Mouse (Mus musculus): Measurements from ENCODE around the gene Nes. TPM values are rescaled to one million over a fixed set of nuclear protein-coding genes. Genes with fewer than 3 reads are reported as not detected.

Gene Nes
- 3.7 and 5.3 TPM in 2 replicates for polyA plus RNA-seq (2012; rRNA removed)

DNA sequence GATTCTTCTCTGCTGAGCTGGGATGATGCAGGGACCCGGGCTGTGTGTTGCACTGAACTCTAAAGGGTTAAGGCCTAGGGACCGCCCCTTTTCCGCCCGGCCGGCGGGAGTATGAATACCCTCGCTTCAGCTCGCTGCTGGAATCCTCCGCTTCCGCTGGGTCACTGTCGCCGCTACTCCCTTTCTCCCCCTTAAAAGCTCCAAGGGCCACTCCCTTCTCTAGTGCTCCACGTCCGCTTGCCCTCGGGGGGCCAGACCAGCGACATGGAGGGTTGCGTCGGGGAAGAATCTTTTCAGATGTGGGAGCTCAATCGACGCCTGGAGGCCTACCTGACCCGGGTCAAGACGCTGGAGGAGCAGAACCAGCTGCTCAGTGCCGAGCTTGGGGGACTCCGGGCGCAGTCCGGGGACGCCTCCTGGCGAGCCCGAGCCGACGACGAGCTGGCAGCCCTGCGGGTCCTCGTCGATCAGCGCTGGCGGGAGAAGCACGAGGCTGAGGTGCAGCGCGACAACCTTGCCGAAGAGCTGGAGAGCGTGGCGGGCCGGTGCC is at the start of gene Nes:
Gene Nes, plus strand, starts transcription at position 140 of the 550 bp plus-strand sequence.
- DNase-seq (ENCODE audit: low spot score), result no peak

GRCm38 (mm10) chr3:87924996-87925395 is 45.9 kb upstream of the Nes start:
- no peak for DNase-seq (ENCODE audit: low spot score)

- DNase-seq (ENCODE audit: low spot score), result no peak
Observed at GRCm38 (mm10) chr3:87927452-87927851, 43.4 kb upstream of the Nes start.

- no peak for DNase-seq (ENCODE audit: low spot score)
Observed at GRCm38 (mm10) chr3:87929341-87930077, 41.4 kb upstream of the Nes start.

DNA sequence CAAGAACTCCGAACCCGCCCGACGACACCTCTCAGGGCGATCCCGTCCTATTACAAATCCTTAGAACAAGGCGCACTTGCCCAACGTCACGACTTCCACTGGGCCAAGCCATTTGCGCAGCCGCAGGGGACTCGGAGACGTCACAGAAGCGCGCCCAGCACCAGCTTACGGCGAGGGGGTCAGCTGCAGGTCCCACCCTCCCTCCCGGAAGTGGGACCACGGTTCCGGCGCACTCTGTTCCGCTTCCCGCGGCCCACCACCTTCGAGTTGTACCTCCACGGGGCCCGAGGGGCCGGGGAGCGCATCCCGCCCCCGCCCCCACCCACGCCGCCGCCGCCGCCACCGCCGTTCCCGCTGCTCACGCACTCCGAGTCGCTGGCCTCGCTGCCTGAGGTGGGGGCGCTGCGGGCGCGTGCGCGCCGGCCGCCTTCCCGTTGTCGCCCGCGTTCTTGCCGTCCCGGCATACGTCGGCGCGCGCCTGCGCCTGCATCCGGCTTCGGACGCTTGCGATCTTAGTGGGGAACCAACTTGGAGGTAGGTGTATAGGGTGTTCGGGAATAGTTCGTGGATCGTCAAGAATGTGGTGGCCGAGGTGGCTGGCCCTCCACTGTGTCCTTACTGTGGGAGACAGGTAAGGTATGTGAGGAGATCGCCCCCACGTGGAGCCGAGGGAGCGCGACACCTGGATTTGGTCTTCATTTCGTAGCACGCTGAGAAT is 40.6 kb upstream of the Nes start, which contains the start of the genes Isg20l2 and Rrnad1:
Gene Isg20l2, plus strand, starts transcription at position 237 of the 718 bp plus-strand sequence.
Gene Rrnad1, minus strand, starts transcription at position 640 of the 718 bp plus-strand sequence.
- peak; percentile 87 for DNase-seq (ENCODE audit: low spot score)

DNA sequence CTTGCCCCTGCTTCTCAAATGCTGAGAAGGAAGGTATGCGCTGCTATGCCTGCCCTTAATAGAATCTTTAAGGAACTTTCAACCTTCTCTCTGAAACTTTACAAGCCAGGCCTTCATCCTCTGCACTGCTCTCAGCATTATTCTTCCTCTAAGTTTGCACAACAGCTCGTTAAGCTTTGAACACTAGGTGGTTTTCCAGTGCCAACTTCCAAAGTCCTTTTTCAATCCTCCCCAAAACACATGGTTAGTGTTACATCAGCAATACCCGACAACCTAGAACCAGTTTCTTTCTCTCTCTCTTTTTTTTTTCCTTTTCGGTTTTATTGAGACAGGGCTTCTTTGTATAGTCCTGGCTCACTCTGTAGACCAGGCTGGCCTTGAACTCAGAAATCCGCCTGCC is 36.9 kb upstream of the Nes start:
- DNase-seq (ENCODE audit: low spot score), result no peak

DNA sequence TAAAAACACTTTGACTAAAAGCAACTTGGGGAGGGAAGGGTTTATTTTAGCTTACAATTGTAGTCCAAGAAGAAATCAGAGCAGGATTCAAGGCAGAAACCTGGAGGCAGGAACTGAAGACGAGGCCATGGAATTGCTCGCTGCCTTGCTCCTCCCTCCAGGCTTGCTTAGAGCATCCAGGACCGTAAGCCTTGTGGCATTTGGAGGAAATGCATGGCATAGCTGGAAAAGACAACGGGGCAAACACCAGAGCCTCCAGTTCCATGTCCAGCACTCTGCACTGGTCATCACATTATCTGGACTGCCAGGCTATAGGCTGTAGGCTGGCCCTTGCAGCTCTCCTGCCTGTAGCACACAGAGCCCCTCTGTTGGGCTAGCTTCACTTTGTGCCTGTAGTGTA is 36.4 kb upstream of the Nes start:
- no peak for DNase-seq (ENCODE audit: low spot score)

- DNase-seq (ENCODE audit: low spot score), result no peak
Observed at GRCm38 (mm10) chr3:87935201-87935600, 35.7 kb upstream of the Nes start.

- DNase-seq (ENCODE audit: low spot score), result peak; percentile 63
Observed at GRCm38 (mm10) chr3:87935776-87936175, 35.1 kb upstream of the Nes start.

- no peak for DNase-seq (ENCODE audit: low spot score)
Observed at GRCm38 (mm10) chr3:87940611-87941010, 30.3 kb upstream of the Nes start.

DNA sequence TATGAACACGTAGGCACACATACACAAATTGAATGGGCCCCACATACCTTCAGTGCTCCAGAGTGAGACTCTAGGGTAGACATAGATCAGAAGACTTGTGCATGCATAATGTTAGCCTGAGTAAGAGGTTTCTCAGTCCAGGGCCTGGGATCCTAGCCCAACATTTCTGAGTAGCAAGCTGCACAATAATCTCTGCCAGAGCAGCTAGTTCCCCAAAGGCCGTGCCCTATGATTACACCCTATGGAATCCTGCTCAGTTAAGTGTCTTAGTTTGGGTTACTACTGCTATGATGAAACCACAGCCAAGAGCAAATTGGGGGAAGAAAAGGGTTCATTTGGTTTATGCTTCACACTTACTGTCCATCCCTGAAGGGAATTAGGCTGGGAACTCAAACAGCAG is 28.4 kb upstream of the Nes start:
- no peak for DNase-seq (ENCODE audit: low spot score)

- no peak for DNase-seq (ENCODE audit: low spot score)
Observed at GRCm38 (mm10) chr3:87943586-87943985, 27.3 kb upstream of the Nes start.

DNA sequence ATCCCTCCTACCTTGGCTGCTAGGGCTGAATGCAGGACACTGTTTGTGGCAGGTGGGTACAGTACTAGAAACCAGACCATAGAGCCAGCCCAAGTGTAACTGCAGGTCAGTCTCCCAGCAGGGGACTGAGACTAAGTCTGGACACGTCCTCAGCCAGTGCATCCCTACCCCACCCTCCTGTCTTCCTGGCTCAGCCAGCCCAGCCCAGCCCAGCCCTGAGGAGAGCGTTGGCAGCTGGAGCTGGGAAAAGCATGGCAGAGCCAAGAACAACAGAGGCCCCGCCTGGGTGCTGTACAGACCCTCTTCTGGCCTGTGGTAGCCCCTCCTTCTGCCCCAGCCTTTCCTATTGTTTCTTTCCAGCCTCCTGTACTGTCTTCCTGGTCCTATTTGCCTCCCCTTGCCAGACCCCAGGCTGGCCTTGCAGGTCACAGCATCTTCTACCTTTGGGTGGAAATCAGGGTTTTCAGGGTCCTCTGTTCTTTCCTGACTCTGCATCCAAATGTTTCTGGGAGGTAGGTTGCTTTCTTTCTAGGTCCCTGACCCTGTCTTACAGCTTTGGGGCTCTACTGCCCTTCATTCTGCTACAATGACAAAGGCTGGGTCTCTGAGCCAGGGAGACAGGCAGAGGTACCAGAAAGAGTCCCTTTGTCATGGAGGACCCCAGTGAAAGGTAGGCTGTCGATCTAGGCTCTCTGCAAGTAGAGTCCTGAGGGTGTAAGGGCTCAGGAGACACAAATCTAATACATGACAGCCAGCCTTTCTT is 25.9 kb upstream of the Nes start:
- no peak for DNase-seq (ENCODE audit: low spot score)

DNA sequence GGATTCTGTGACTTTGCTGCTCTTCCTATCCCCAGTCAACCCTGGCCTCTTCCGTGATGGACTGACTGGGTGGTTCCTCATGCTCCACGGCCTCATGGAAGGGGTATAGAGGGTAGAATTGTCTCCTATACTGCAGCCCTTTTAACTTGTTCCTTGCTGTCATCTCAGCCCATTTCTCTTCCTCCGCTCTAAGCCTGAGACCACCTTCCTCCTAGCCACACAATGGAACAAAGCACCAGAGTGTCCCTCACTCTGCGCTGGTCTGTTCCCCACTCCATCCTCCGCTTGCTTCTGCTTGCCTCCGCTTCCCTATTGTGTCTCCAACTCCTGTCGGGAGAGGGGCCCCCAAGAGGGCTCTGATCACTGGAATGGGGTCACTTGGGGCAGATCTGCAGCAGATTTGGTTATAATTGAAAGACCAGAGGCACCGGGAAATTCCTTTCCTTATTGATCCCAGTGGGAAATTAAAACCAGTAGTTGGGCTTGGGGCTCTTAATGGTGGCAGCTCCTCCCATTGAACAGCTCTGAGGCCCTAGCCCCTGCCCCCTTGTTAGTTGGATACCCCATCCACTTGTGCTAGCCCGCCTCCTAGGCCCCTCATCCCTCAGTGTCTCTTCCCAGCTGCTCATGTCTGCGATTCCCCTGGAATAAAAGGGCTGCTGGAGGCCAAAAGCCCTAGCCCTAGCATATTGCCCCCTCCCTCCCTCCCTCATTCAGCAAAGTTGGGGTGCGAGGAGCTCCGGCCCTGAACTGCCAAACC is 24.9 kb upstream of the Nes start:
- DNase-seq (ENCODE audit: low spot score), result no peak

- no peak for DNase-seq (ENCODE audit: low spot score)
Observed at GRCm38 (mm10) chr3:87946541-87946860, 24.4 kb upstream of the Nes start.

DNA sequence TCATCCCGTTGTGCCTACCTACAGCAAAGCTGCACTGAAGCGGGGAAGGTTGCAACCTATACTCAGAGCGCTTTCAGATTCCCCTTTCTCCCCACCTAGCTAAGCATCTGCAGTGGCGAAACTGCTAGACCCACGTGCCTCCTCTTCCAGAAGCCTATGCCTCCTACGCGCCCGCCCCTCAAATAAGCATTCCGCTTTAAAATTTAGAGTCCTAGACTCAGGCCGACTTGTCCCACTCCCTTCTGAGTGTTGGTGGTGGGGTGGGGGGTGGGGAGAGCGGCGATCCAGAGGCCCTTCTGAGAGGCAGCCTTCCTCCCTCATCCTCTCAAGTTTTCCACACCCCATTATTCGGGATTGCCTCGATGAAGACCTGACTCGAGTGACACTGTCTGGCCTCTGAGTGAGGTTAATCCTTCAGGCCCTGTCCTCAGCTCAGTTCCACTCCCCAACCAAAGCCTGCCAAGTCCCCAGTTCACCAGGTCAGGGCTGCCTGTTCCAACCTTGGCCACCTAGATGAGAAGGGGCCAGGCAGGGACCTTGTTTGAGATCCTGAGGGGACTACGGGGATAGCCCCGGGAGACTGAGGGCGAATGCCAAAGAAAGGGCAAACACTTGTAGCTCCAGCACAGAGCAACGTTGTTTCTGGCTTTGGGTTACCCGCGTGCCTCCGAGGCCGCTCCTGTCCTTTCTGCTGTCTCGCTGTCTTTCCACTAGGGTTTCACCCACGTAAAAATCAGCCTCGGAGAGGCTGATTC is 23.6 kb upstream of the Nes start:
- no peak for DNase-seq (ENCODE audit: low spot score)

DNA sequence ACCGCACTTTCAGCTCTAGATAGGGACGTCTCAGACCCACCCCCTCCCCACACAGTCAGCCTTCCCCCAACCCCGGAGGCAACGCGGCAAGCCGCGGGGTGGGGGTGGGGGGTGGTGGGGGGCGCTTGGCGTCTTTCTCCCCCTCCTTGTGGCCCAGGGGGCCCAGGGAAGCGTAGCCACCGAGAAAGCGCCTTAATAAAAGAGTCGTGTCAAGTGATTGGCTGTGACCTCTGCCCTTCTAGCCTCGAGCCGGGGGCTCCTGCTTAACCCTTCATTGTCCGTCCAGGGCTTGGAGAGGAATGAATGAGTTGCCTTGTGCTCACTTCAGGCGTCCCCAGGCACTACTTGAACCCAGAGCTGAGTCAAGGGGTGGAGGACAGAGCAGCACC is 23.1 kb upstream of the Nes start:
- DNase-seq (ENCODE audit: low spot score), result no peak

DNA sequence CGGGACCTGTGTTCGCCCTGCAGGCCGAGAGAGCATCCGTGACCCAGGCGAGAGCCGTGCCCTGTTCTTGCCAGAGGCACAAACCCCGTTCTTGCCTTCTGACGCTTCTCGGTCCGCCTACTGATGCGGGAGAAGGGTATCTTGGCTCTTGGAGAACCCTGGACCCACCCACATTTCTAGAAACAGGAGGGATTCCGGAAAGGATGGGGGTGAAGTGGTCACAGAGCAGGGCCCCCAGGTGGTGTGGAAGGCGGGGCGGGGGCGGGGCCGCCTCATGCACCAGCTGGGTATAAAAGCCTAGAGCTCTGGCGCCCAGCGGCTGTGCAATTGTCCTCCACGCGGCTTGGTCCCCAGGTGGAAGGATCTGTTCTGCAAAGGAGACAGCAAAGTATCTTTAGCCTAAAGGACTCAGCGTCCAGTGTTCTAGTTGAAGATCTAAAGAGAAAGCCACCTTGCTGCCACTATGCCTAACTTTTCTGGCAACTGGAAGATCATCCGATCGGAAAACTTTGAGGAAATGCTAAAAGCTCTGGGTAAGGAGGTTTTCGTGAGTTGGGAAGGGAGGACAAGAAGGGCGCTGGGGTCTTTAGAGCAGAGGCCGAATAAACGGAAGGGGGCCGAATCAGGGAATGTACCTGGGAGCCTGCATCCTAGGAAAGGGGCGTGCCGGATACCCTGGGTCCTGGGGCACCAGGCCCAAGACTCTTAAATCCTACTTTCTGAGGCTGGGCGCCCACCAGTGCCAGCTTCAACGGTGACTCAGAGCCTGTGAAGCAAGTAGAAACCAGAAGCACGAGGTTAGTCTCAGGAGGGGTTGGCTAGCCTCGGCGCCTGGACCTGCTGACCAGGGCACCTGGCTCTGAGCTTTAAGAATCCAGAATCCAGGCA is 22.3 kb upstream of the Nes start, which contains the start of gene Crabp2:
Gene Crabp2, plus strand, starts transcription at position 289 of the 888 bp plus-strand sequence.
- no peak for DNase-seq (ENCODE audit: low spot score)

DNA sequence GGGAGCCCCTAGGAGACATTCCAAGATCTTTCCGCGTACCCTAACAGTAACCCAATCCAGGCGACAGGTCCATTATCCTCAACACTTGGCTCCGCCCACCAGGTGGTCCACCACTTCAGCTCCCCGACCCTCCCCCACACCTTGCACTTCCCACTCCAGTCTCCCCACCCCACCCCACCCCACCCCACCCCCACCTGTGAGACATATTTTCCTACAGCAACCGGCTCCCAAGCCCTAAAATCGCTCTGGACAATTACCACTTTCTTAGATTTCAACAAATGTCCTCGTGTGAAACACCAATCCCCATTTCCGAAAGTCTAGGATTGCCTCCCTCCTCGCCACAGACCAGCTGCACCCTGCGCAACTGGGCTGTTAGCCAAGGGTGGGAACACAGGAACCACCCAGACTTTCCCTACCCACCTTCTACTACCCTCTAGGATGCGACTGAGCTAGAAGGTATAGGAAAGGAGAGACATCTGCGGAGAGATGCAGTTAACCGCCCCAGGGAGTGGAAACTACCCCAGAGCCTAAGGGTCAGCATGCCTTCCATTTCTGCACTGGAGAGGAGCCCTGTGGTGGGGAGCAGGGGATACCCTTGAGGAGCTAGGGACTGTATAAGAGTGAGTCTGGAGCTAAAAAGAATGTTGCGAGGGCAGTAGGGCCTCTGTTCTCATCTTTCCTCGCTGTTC is 21.5 kb upstream of the Nes start:
- DNase-seq (ENCODE audit: low spot score), result no peak

Data from urinary bladder, adult 2 months (tissue).